Mouse (Mus musculus): ENCODE data around the gene Art3. TPM values are rescaled to one million over a fixed set of nuclear protein-coding genes. Genes with fewer than 3 reads are reported as not detected.

Gene Art3
- polyA plus RNA-seq, 1 experiment from 2014 or later = 12.6 TPM

DNA sequence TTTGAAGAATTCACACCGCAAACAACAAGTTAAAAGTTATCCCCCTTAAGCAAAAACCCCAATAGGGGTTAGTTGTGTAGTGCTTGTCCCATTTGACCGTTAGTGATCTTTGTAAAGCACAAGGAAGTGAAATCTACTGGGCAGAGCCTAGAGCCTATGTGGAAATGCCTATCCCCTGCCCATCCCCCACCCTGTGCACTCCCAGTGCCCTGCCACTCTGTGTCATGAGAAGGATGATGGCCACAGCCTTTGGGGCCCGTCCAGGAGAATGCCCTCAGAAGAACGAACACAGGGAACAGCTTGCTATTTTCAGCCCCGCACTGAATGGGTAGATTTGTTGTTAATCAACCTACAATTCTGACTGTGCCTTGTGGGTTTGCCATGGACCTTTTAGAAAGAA, 109.9 kb downstream of the Art3 start:
- WGBS = 64% methylated on average over 5 of the region's 5 CpGs

DNA sequence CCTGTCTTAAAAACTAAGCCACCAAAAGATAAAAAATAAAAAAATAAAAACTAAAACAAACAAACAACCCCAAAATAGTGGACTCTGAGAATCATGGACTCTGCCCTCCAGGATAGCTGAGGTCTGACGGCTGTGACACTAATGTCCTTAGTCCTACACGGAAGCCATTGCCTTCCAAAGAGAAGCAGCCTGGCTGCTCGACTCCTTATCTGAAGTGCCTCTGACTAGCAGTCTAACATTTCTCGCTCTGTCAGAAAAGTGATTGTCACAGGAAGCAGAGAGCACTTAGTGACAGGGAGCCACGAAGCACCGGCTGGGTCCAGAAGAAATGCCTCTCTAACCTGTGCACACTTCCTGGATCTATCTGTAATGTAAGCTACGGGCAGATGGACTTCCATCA, 111.3 kb downstream of the Art3 start:
- Histone ChIP-seq H3K4me3 (ENCODE audit: low read length) (no peak overlapping the region), H3K9me3 (ENCODE audit: control insufficient read depth, low read length) (no peaks in the 10 kb centered on the region), H3K4me2 (ENCODE audit: low read depth, low read length) (no peak overlapping the region), H3K36me3 (ENCODE audit: control insufficient read depth, insufficient read depth, low read length) (peaks cover 7% of the 10 kb centered on the region), H3K27me3 (ENCODE audit: control insufficient read depth, insufficient read depth, low read depth, low read length) (no peaks in the 10 kb centered on the region), H3K27ac (ENCODE audit: low read length) (no peak overlapping the region), H3K4me1 (replicated peaks; ENCODE audit: control insufficient read depth, insufficient read depth, low read length) (no peaks in the 10 kb centered on the region), H3K9ac (ENCODE audit: low read length) (no peak overlapping the region)
- no peak for ATAC-seq (ENCODE audit: low read depth)
- WGBS = 21% methylated on average over 7 of the region's 7 CpGs

More for the DNA sequence above, 109.9 kb downstream of the Art3 start:
- Histone ChIP-seq H3K4me3 (ENCODE audit: low read length) (no peak overlapping the region), H3K9ac (ENCODE audit: low read length) (no peak overlapping the region), H3K27ac (ENCODE audit: low read length) (no peak overlapping the region), H3K36me3 (ENCODE audit: control insufficient read depth, insufficient read depth, low read length) (0 out of 2 replicates have a peak, but pooled peaks cover 2% of the 10 kb centered on the region), H3K27me3 (ENCODE audit: control insufficient read depth, insufficient read depth, low read depth, low read length) (no peaks in the 10 kb centered on the region), H3K4me1 (replicated peaks; ENCODE audit: control insufficient read depth, insufficient read depth, low read length) (no peaks in the 10 kb centered on the region), H3K4me2 (ENCODE audit: low read depth, low read length) (no peak overlapping the region), H3K9me3 (ENCODE audit: control insufficient read depth, low read length) (no peaks in the 10 kb centered on the region)
- ATAC-seq (ENCODE audit: low read depth) = no peak

- Histone ChIP-seq H3K27ac (ENCODE audit: low read length) (no peak overlapping the region), H3K9ac (ENCODE audit: low read length) (no peak overlapping the region), H3K9me3 (ENCODE audit: control insufficient read depth, low read length) (no peaks in the 10 kb centered on the region), H3K4me3 (ENCODE audit: low read length) (no peak overlapping the region), H3K36me3 (ENCODE audit: control insufficient read depth, insufficient read depth, low read length) (peaks cover 12% of the 10 kb centered on the region), H3K27me3 (ENCODE audit: control insufficient read depth, insufficient read depth, low read depth, low read length) (no peaks in the 10 kb centered on the region), H3K4me1 (replicated peaks; ENCODE audit: control insufficient read depth, insufficient read depth, low read length) (no peaks in the 10 kb centered on the region), H3K4me2 (ENCODE audit: low read depth, low read length) (no peak overlapping the region)
- 89% methylated on average over 2 of the region's 2 CpGs for WGBS
- ATAC-seq (ENCODE audit: low read depth) = no peak
These were observed 113.4 kb downstream of the Art3 start for GRCm38 (mm10) chr5:92445016-92445415.

DNA sequence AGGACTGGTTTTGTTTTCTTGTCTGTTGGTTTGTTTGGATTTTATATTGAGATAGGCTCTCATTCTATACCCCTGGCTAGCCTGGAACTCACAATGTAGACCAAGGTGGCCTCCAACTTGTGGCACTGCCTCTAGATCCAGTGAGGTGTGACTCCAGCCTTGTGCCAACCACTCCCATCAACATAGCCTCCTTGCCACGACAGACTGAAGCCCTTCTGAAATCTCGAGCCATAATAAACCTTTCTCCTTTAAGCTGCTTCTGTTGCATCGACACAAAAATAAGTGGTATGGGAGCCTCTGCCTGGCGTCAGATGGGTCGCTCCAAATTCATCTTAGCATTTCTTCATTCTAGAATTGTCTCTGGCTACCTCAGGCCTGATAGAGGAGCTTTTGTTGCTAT, 115.1 kb downstream of the Art3 start:
- H3K4me1 ChIP-seq (replicated peaks; ENCODE audit: control insufficient read depth, insufficient read depth, low read length) = no peaks in the 10 kb centered on the region
- H3K27ac ChIP-seq (ENCODE audit: low read length) = no peak overlapping the region
- no peaks in the 10 kb centered on the region for H3K27me3 ChIP-seq (ENCODE audit: control insufficient read depth, insufficient read depth, low read depth, low read length)
- H3K9ac ChIP-seq (ENCODE audit: low read length) = no peak overlapping the region
- H3K36me3 ChIP-seq (ENCODE audit: control insufficient read depth, insufficient read depth, low read length) = peaks cover 17% of the 10 kb centered on the region
- 89% methylated on average over 5 of the region's 5 CpGs for WGBS
- ATAC-seq (ENCODE audit: low read depth) = no peak
- no peak overlapping the region for H3K4me3 ChIP-seq (ENCODE audit: low read length)
- H3K4me2 ChIP-seq (ENCODE audit: low read depth, low read length) = no peak overlapping the region
- H3K9me3 ChIP-seq (ENCODE audit: control insufficient read depth, low read length) = no peaks in the 10 kb centered on the region

- H3K9me3 ChIP-seq (ENCODE audit: control insufficient read depth, low read length) = no peaks in the 10 kb centered on the region
- no peak overlapping the region for H3K4me3 ChIP-seq (ENCODE audit: low read length)
- no peaks in the 10 kb centered on the region for H3K27me3 ChIP-seq (ENCODE audit: control insufficient read depth, insufficient read depth, low read depth, low read length)
- H3K36me3 ChIP-seq (ENCODE audit: control insufficient read depth, insufficient read depth, low read length) = peaks cover 17% of the 10 kb centered on the region
- H3K9ac ChIP-seq (ENCODE audit: low read length) = no peak overlapping the region
- no peak overlapping the region for H3K27ac ChIP-seq (ENCODE audit: low read length)
- H3K4me1 ChIP-seq (replicated peaks; ENCODE audit: control insufficient read depth, insufficient read depth, low read length) = no peaks in the 10 kb centered on the region
- no peak for ATAC-seq (ENCODE audit: low read depth)
- H3K4me2 ChIP-seq (ENCODE audit: low read depth, low read length) = no peak overlapping the region
- WGBS = 92% methylated on average over 5 of the region's 5 CpGs
These were observed 121.2 kb downstream of the Art3 start for GRCm38 (mm10) chr5:92452876-92453275.

DNA sequence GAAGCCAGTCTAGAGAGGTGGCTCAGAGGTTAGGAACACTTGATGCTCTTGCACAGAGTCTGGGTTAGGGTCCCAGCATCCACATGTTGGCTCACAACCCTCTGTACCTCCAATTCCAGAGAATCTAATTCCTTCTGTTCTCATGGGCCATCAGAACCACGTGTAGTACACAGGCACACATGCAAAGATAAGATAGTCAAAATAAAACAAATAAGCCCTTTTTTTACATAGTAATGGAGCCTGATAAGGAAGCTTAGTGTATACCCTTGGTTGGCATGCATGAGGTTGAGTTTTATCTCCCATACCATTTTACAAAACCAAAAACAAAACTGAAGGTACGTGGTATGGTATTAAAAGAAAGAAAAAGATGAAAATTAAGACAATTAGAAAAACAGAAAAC, 125.8 kb downstream of the Art3 start:
- Histone ChIP-seq H3K27me3 (ENCODE audit: control insufficient read depth, insufficient read depth, low read depth, low read length) (no peaks in the 10 kb centered on the region), H3K9me3 (ENCODE audit: control insufficient read depth, low read length) (no peaks in the 10 kb centered on the region), H3K4me2 (ENCODE audit: low read depth, low read length) (no peak overlapping the region), H3K4me1 (replicated peaks; ENCODE audit: control insufficient read depth, insufficient read depth, low read length) (no peaks in the 10 kb centered on the region), H3K27ac (ENCODE audit: low read length) (no peak overlapping the region), H3K4me3 (ENCODE audit: low read length) (no peak overlapping the region), H3K9ac (ENCODE audit: low read length) (no peak overlapping the region), H3K36me3 (ENCODE audit: control insufficient read depth, insufficient read depth, low read length) (peaks cover 9% of the 10 kb centered on the region)
- WGBS = 68% methylated on average over 2 of the region's 2 CpGs
- ATAC-seq (ENCODE audit: low read depth) = no peak

GRCm38 (mm10) chr5:92458726-92459125, 127.1 kb downstream of the Art3 start:
- Histone ChIP-seq H3K27me3 (ENCODE audit: control insufficient read depth, insufficient read depth, low read depth, low read length) (no peaks in the 10 kb centered on the region), H3K4me1 (replicated peaks; ENCODE audit: control insufficient read depth, insufficient read depth, low read length) (no peaks in the 10 kb centered on the region)

DNA sequence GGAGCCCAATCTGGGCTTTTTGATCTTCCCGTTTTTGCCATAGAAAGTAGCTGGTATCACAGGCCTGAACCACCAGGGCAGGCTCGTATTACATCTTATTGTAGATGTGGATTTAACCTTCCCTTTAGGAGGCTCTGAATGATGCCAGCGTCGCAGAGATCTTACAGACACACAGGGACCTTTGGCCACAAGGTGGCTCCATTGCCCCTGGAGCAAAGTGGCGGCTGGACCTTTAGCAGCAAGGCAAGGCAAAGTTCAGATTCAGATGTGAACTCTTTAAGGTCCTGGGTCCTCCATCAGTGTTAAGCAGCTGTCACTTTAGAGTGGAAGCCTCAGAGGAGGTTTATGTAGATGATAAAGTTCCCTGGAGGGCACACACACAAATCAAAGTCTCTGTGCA, 129.7 kb downstream of the Art3 start:
- 0 out of 2 replicates have a peak, but pooled peaks have one; percentile 34 for ATAC-seq (ENCODE audit: low read depth)
- no peaks in the 10 kb centered on the region for H3K4me1 ChIP-seq (replicated peaks; ENCODE audit: control insufficient read depth, insufficient read depth, low read length)
- H3K4me3 ChIP-seq (ENCODE audit: low read length) = no peak overlapping the region

More at GRCm38 (mm10) chr5:92458726-92459125, 127.1 kb downstream of the Art3 start:
- no peak overlapping the region for H3K9ac ChIP-seq (ENCODE audit: low read length)
- ATAC-seq (ENCODE audit: low read depth) = no peak
- no peaks in the 10 kb centered on the region for H3K9me3 ChIP-seq (ENCODE audit: control insufficient read depth, low read length)
- no peak overlapping the region for H3K4me3 ChIP-seq (ENCODE audit: low read length)
- WGBS = 40% methylated on average over 5 of the region's 5 CpGs
- H3K36me3 ChIP-seq (ENCODE audit: control insufficient read depth, insufficient read depth, low read length) = peaks cover 5% of the 10 kb centered on the region; the same call in 1 of the 2 replicates
- H3K4me2 ChIP-seq (ENCODE audit: low read depth, low read length) = no peak overlapping the region
- no peak overlapping the region for H3K27ac ChIP-seq (ENCODE audit: low read length)

More for the DNA sequence above, 129.7 kb downstream of the Art3 start:
- Histone ChIP-seq H3K36me3 (ENCODE audit: control insufficient read depth, insufficient read depth, low read length) (peaks cover 2% of the 10 kb centered on the region; the same call in 1 of the 2 replicates), H3K27ac (ENCODE audit: low read length) (no peak overlapping the region), H3K9ac (ENCODE audit: low read length) (no peak overlapping the region), H3K9me3 (ENCODE audit: control insufficient read depth, low read length) (no peaks in the 10 kb centered on the region), H3K27me3 (ENCODE audit: control insufficient read depth, insufficient read depth, low read depth, low read length) (no peaks in the 10 kb centered on the region), H3K4me2 (ENCODE audit: low read depth, low read length) (no peak overlapping the region)
- WGBS = 25% methylated on average over 5 of the region's 5 CpGs
